Mouse (Mus musculus) spleen, adult 2 months (tissue): ENCODE results near the gene Snd1.

Experiments used
- CTCF ChIP-seq: fragments of 200-500 bp; IDR thresholded peaks from 2 replicates; pipeline ENCODE4 v1.5.1; 2011; ENCODE audit warnings: mild to moderate bottlenecking, inconsistent platforms; ENCODE audit not compliant: insufficient read depth, insufficient read length, insufficient replicate concordance; ENCODE audit errors: extremely low read depth
- POLR2A ChIP-seq: fragments of 200-500 bp; IDR thresholded peaks from 2 replicates; pipeline ENCODE4 v1.6.1; 2011; ENCODE audit warnings: low read depth, low read length, inconsistent platforms

- no peak for TF ChIP-seq POLR2A
- TF ChIP-seq CTCF = no peak
Observed at GRCm38 (mm10) chr6:28767891-28768481, 293.0 kb downstream of the Snd1 start.
